Mouse (Mus musculus) ES-Bruce4 (cell line): ENCODE measurements around the gene Moap1.
A peak's percentile ranks its signal among the peaks of the same experiment; 100 is the strongest.

Experiments used
- CTCF ChIP-seq: IDR thresholded peaks from one replicate; pipeline ENCODE4 v1.8.1; 2011; ENCODE audit warnings: low read depth, low read length
- POLR2A ChIP-seq: IDR thresholded peaks from one replicate; pipeline ENCODE4 v1.8.1; 2011; ENCODE audit warnings: low read length; ENCODE audit not compliant: insufficient read depth

GRCm38 (mm10) chr12:102733381-102733780 is 10.1 kb downstream of the Moap1 start:
- TF ChIP-seq CTCF (peak; percentile 93), POLR2A (no peak)
